Mouse (Mus musculus) adrenal gland, adult 8-10 months (tissue): ENCODE measurements at regions not wholly inside any gene's neighbourhood (a gene's known extent, or its start where the extent isn't known, plus 50 kb on each side); places are given as distances from the start of the nearest gene placed in this dataset.

Experiments used
- DNase-seq: peaks from one replicate; pipeline ENCODE4 v3.0.0; 2022

- DNase-seq: no peak
These were observed 55.1 kb upstream of the 1700008P02Rik start for GRCm38 (mm10) chr3:6675354-6675753.
